Mouse (Mus musculus): ENCODE results near the gene Usp33. TPM values are rescaled to one million over a fixed set of nuclear protein-coding genes. Genes with fewer than 3 reads are reported as not detected.

Usp33 gene
- polyA plus RNA-seq, 1 experiment from 2014 or later, result 57.6 TPM

GRCm38 (mm10) chr3:152336085-152336484 is 10.2 kb upstream of the Usp33 start:
- no peak for ATAC-seq (ENCODE audit: low read depth)
- Histone ChIP-seq H3K27me3 (ENCODE audit: control insufficient read depth, insufficient read depth, low read depth, low read length) (no peaks in the 10 kb centered on the region), H3K4me3 (ENCODE audit: low read length) (no peak overlapping the region), H3K36me3 (ENCODE audit: control insufficient read depth, insufficient read depth, low read length) (peaks cover 5% of the 10 kb centered on the region; the same call in 1 of the 2 replicates), H3K4me1 (replicated peaks; ENCODE audit: control insufficient read depth, insufficient read depth, low read length) (no peaks in the 10 kb centered on the region; the same call in 1 of the 2 replicates), H3K27ac (ENCODE audit: low read length) (no peak overlapping the region), H3K9ac (ENCODE audit: low read length) (no peak overlapping the region), H3K4me2 (ENCODE audit: low read depth, low read length) (no peak overlapping the region), H3K9me3 (ENCODE audit: control insufficient read depth, low read length) (no peaks in the 10 kb centered on the region)
- WGBS, result 70% methylated on average over 8 of the region's 8 CpGs

- H3K27ac ChIP-seq (ENCODE audit: low read length), result peak within 1 kb of the TSS; percentile 65
- H3K4me3 ChIP-seq (ENCODE audit: low read length), result peak within 1 kb of the TSS; percentile 88
- no peaks in the 10 kb centered on the region for H3K27me3 ChIP-seq (ENCODE audit: control insufficient read depth, insufficient read depth, low read depth, low read length)
- H3K4me2 ChIP-seq (ENCODE audit: low read depth, low read length), result peak within 1 kb of the TSS; percentile 69
- H3K36me3 ChIP-seq (ENCODE audit: control insufficient read depth, insufficient read depth, low read length), result no peaks in the 10 kb centered on the region; the same call in 1 of the 2 replicates
- H3K9ac ChIP-seq (ENCODE audit: low read length), result peak within 1 kb of the TSS; percentile 82
- 1% methylated on average over 49 of the region's 54 CpGs for WGBS
- H3K9me3 ChIP-seq (ENCODE audit: control insufficient read depth, low read length), result no peaks in the 10 kb centered on the region
- ATAC-seq (ENCODE audit: low read depth), result peak; percentile 88
- no peaks in the 10 kb centered on the region; the same call in 1 of the 2 replicates for H3K4me1 ChIP-seq (replicated peaks; ENCODE audit: control insufficient read depth, insufficient read depth, low read length)
Measured at GRCm38 (mm10) chr3:152339862-152340557, 6.3 kb upstream of the Usp33 start, which contains the start of gene Miga1. TSS of gene Miga1 (minus strand) at chr3:152340407.

DNA sequence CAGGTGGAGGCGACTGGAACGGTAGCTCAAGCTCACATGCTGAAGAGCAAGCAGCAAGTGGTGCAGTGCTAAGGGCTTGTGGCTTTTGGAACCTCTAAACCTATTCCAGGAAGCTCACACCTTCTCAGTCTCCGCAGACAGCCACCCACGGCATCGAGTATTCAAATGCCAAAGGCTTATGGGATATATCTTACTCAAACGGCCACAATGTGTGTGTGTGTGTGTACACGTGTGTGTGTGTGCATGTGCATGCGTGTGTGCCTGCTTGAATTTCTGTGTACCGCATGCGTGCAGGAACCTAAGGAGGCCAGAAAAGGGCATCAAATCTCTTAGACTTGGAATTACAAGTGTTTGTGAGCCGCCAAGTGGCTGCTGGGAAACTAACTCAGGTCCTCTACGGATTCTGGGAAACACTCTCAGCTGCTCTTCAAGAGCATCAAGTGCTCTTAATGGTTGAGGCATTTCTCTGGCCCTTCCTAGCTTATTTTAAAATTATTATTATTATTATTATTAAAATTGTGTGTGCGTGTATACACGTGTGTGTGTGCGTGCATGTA is 3.2 kb upstream of the Usp33 start:
- Histone ChIP-seq H3K4me1 (replicated peaks; ENCODE audit: control insufficient read depth, insufficient read depth, low read length) (peaks cover 8% of the 10 kb centered on the region), H3K36me3 (ENCODE audit: control insufficient read depth, insufficient read depth, low read length) (no peaks in the 10 kb centered on the region), H3K4me2 (ENCODE audit: low read depth, low read length) (no peak overlapping the region), H3K9ac (ENCODE audit: low read length) (no peak overlapping the region), H3K9me3 (ENCODE audit: control insufficient read depth, low read length) (no peaks in the 10 kb centered on the region), H3K4me3 (ENCODE audit: low read length) (no peak overlapping the region), H3K27me3 (ENCODE audit: control insufficient read depth, insufficient read depth, low read depth, low read length) (no peaks in the 10 kb centered on the region), H3K27ac (ENCODE audit: low read length) (peak overlapping the region; percentile 50)
- ATAC-seq (ENCODE audit: low read depth), result no peak
- WGBS, result 66% methylated on average over 15 of the region's 15 CpGs

DNA sequence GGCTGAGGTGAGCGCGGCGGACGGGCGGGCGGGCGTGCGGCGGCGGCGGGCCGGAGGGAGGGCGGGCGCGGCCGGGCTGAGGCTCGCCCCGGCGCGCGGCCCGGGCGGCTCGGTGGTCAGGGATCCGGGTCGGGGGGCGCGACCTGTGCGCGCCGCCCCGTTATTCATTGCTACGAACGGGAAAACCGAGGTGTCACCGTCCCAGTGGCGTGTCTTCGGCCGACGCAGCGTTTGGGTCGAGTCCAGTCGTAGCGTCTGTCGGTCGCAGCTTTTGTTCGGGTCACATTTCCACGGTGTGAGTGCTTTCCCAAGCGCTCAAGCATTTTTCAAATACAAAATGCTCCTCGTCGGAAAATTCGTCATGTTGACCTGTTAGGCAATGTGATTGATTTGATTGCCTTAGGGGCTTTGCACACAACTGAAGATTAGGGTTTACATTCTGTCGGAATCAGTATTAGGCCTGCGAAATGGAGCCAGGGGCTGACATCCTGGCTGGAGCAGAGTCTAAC is 409 bp downstream of the Usp33 start:
- Histone ChIP-seq H3K4me3 (ENCODE audit: low read length) (peak overlapping the region; percentile 81), H3K27ac (ENCODE audit: low read length) (peak overlapping the region; percentile 74), H3K9ac (ENCODE audit: low read length) (peak overlapping the region; percentile 86), H3K4me1 (replicated peaks; ENCODE audit: control insufficient read depth, insufficient read depth, low read length) (peaks cover 14% of the 10 kb centered on the region), H3K27me3 (ENCODE audit: control insufficient read depth, insufficient read depth, low read depth, low read length) (no peaks in the 10 kb centered on the region), H3K9me3 (ENCODE audit: control insufficient read depth, low read length) (no peaks in the 10 kb centered on the region), H3K4me2 (ENCODE audit: low read depth, low read length) (peak overlapping the region; percentile 65), H3K36me3 (ENCODE audit: control insufficient read depth, insufficient read depth, low read length) (no peaks in the 10 kb centered on the region)
- under 1% methylated on average over 38 of the region's 54 CpGs for WGBS
- ATAC-seq (ENCODE audit: low read depth), result peak; percentile 63; the same call in 1 of the 2 replicates

DNA sequence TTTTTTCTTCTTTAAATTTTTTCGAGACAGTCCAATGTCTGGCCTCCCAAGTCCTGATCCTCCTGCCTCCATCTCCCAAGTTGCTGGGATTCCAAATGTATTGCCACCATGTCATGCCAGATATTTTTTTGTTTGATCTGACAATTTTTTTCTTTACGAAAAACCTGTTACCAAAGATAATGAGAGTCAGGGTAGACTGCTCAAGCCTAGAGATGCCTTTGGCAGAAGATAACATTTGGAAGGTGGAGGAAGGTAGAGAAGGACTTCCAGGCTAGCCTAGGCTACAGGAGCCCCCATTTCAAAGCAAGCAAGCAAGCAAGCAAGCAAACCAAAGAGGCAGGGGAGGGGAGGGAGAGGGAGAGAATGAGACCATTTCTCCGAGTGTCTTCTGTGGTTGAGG is 949 bp downstream of the Usp33 start:
- peak overlapping the region; percentile 65 for H3K4me2 ChIP-seq (ENCODE audit: low read depth, low read length)
- H3K27me3 ChIP-seq (ENCODE audit: control insufficient read depth, insufficient read depth, low read depth, low read length), result no peaks in the 10 kb centered on the region
- H3K9me3 ChIP-seq (ENCODE audit: control insufficient read depth, low read length), result no peaks in the 10 kb centered on the region
- ATAC-seq (ENCODE audit: low read depth), result no peak
- peak overlapping the region; percentile 81 for H3K4me3 ChIP-seq (ENCODE audit: low read length)
- WGBS, result 31% methylated on average over 3 of the region's 3 CpGs
- no peak overlapping the region for H3K27ac ChIP-seq (ENCODE audit: low read length)
- H3K36me3 ChIP-seq (ENCODE audit: control insufficient read depth, insufficient read depth, low read length), result no peaks in the 10 kb centered on the region
- H3K9ac ChIP-seq (ENCODE audit: low read length), result peak overlapping the region; percentile 86
- peaks cover 14% of the 10 kb centered on the region for H3K4me1 ChIP-seq (replicated peaks; ENCODE audit: control insufficient read depth, insufficient read depth, low read length)

DNA sequence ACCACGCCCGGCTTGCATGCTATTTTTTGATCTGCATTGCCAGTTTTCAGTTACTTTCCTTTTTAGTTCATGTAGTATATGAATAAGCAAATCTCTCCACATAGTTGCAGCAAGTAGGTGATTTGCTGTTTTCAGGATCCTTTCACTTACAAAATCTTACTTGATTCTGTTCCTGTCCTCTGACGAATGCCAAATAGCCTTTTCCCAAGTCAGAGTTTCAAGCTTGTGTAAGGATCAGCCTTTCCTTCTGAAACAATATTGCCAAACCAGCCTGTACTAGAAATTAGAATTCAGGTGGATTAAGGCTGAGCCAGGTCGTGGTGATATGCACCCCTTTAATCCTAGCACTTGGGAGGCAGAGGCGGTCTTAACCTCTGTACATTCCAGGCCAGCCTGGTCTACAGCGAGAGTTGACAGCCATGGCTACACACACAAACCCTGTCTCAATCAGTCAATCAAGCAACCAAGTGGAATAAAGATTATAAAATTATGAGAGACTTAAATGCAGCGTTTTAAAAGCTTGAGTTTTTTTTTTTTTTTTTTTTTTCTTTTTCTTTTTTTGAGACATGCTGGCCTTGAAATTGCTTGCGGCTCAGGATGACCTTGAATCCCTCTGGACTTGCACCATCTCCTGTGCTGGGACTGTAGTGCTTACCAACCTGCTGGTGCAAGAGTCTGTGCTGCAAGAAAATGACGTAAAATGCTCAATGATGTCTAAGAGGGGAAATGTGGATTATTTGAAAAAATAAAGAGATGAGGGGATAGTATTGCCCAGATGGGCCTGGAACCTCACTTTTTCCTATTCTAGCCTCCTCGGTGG is 1.9 kb downstream of the Usp33 start:
- H3K4me2 ChIP-seq (ENCODE audit: low read depth, low read length), result no peak overlapping the region
- no peaks in the 10 kb centered on the region for H3K27me3 ChIP-seq (ENCODE audit: control insufficient read depth, insufficient read depth, low read depth, low read length)

DNA sequence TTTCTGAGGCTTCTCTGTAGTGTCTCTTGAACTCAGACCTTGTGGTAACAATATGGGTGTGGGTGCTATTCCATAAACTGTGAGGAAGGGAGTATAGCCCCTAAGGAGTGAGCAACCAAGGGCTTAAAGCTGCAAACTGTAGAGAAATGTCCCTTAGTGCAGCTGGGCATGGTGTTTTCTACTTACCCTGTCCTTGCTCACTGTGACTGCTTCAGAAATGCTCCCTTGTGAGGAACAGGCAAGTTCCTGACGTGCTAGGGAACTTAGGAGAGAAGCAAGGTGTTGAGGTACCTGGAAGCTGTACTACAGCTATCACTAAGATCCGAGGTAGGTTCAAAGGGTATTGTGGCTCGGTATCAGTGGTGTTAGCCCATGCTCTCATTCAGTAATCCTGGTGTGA is 4.2 kb downstream of the Usp33 start:
- Histone ChIP-seq H3K27ac (ENCODE audit: low read length) (no peak overlapping the region), H3K36me3 (ENCODE audit: control insufficient read depth, insufficient read depth, low read length) (no peaks in the 10 kb centered on the region), H3K4me2 (ENCODE audit: low read depth, low read length) (no peak overlapping the region), H3K9me3 (ENCODE audit: control insufficient read depth, low read length) (no peaks in the 10 kb centered on the region), H3K4me1 (replicated peaks; ENCODE audit: control insufficient read depth, insufficient read depth, low read length) (peaks cover 14% of the 10 kb centered on the region), H3K27me3 (ENCODE audit: control insufficient read depth, insufficient read depth, low read depth, low read length) (no peaks in the 10 kb centered on the region), H3K9ac (ENCODE audit: low read length) (no peak overlapping the region), H3K4me3 (ENCODE audit: low read length) (no peak overlapping the region)
- ATAC-seq (ENCODE audit: low read depth), result no peak
- whole genome bisulfite sequencing, result 68% methylated on average over 3 of the region's 3 CpGs

More for the DNA sequence above, 1.9 kb downstream of the Usp33 start:
- peaks cover 14% of the 10 kb centered on the region for H3K4me1 ChIP-seq (replicated peaks; ENCODE audit: control insufficient read depth, insufficient read depth, low read length)
- ATAC-seq (ENCODE audit: low read depth), result no peak
- 84% methylated on average over 10 of the region's 10 CpGs for WGBS
- H3K36me3 ChIP-seq (ENCODE audit: control insufficient read depth, insufficient read depth, low read length), result no peaks in the 10 kb centered on the region
- H3K4me3 ChIP-seq (ENCODE audit: low read length), result no peak overlapping the region
- no peak overlapping the region for H3K27ac ChIP-seq (ENCODE audit: low read length)
- no peak overlapping the region for H3K9ac ChIP-seq (ENCODE audit: low read length)
- no peaks in the 10 kb centered on the region for H3K9me3 ChIP-seq (ENCODE audit: control insufficient read depth, low read length)

DNA sequence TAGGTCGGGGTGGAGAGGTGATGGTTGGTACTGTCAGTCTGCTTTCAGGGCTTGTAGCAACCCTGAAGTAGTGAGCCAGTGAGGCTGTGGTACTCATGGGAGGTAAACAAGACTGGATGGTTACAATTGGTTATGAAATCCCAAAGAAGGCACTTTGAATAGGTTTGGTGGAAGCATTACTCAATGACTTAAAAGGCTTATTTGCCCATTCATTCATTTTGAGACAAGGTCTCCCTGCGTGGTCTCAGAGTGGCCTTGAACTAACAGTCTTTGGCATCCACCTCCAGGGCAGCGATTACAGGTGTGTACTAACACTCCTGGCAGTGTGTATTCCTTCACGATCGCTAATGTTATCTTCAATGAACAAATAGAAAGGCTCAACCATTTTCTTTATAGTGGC is 4.7 kb downstream of the Usp33 start:
- Histone ChIP-seq H3K4me3 (ENCODE audit: low read length) (no peak overlapping the region), H3K9ac (ENCODE audit: low read length) (no peak overlapping the region), H3K9me3 (ENCODE audit: control insufficient read depth, low read length) (no peaks in the 10 kb centered on the region), H3K4me2 (ENCODE audit: low read depth, low read length) (no peak overlapping the region), H3K27me3 (ENCODE audit: control insufficient read depth, insufficient read depth, low read depth, low read length) (no peaks in the 10 kb centered on the region), H3K27ac (ENCODE audit: low read length) (no peak overlapping the region), H3K4me1 (replicated peaks; ENCODE audit: control insufficient read depth, insufficient read depth, low read length) (peaks cover 14% of the 10 kb centered on the region), H3K36me3 (ENCODE audit: control insufficient read depth, insufficient read depth, low read length) (no peaks in the 10 kb centered on the region)
- no peak for ATAC-seq (ENCODE audit: low read depth)
- 65% methylated on average over 5 of the region's 5 CpGs for WGBS

DNA sequence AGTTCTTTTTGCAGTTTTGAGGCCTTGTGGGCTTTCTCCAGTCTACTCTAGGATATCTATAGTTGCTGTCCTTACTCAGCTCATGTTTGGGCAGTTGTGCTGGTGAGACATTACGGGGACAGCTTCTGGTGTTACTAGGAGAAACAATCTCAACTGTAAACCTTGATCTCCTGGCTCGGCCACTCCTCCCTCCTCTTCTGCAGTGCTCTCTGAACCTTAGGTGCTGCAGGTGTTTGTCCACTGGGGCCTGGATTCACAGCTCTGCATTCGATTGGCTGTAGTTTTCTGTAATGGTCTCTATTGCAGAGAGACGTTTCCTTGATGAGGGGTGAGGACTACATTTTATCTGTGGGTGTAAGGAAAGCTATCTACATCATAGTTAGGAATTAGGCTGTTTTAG is 6.0 kb downstream of the Usp33 start:
- Histone ChIP-seq H3K27me3 (ENCODE audit: control insufficient read depth, insufficient read depth, low read depth, low read length) (no peaks in the 10 kb centered on the region), H3K9ac (ENCODE audit: low read length) (no peak overlapping the region), H3K36me3 (ENCODE audit: control insufficient read depth, insufficient read depth, low read length) (no peaks in the 10 kb centered on the region), H3K4me1 (replicated peaks; ENCODE audit: control insufficient read depth, insufficient read depth, low read length) (peaks cover 10% of the 10 kb centered on the region), H3K4me2 (ENCODE audit: low read depth, low read length) (no peak overlapping the region), H3K9me3 (ENCODE audit: control insufficient read depth, low read length) (no peaks in the 10 kb centered on the region), H3K27ac (ENCODE audit: low read length) (no peak overlapping the region), H3K4me3 (ENCODE audit: low read length) (no peak overlapping the region)
- ATAC-seq (ENCODE audit: low read depth), result no peak
- 66% methylated on average over 4 of the region's 4 CpGs for WGBS

Measured in lung, embryonic 16.5 days (tissue).